In genomic region chr11:75299786-75300185, GRCm38 (mm10) we compare ENCODE assay signal across 19 mouse cellular contexts. TPM values are rescaled to one million over a fixed set of nuclear protein-coding genes. Genes with fewer than 3 reads are reported as not detected.
DNase-seq lines count a peak whose midpoint lies in the region; ATAC-seq lines count a peak whose summit lies in the region.
"Had no signal": no experiment of that assay in that cellular context is flagged by ENCODE, and none has a peak within 500 bp of the region (broad histone marks: within the 10 kb centered on the region; RNA-seq: fewer than 3 reads in every experiment).

No protein-coding gene starts in this region.

- H3K27ac ChIP-seq in embryonic facial prominence, embryonic 13.5 days = 0 out of 2 replicates have a peak overlapping the region, but pooled peaks have one; percentile 7
- no peak overlapping the region for H3K27ac ChIP-seq in embryonic facial prominence, embryonic 10.5 days (replicated peaks)
- H3K27ac ChIP-seq in midbrain, embryonic 13.5 days = peak overlapping the region; percentile 67
- no peak overlapping the region for H3K27ac ChIP-seq in midbrain, embryonic 10.5 days (replicated peaks)
- peak overlapping the region; percentile 68 for H3K27ac ChIP-seq in hindbrain, embryonic 15.5 days (replicated peaks)
- H3K27ac ChIP-seq in neural tube, embryonic 14.5 days (ENCODE audit: low read depth, low read length) = peak overlapping the region; percentile 64
- H3K27ac ChIP-seq: kidney, postnatal 0 days; limb, embryonic 15.5 days; stomach, embryonic 15.5 days had no signal

- no peak overlapping the region for H3K4me3 ChIP-seq in embryonic facial prominence, embryonic 13.5 days
- no peak overlapping the region for H3K4me3 ChIP-seq in embryonic facial prominence, embryonic 10.5 days
- H3K4me3 ChIP-seq in midbrain, embryonic 13.5 days (replicated peaks) = no peak overlapping the region
- no peak overlapping the region for H3K4me3 ChIP-seq in midbrain, embryonic 10.5 days
- no peak overlapping the region for H3K4me3 ChIP-seq in hindbrain, embryonic 15.5 days
- H3K4me3 ChIP-seq in neural tube, embryonic 14.5 days (ENCODE audit: low read depth, low read length) = no peak overlapping the region
- H3K4me3 ChIP-seq: limb, embryonic 15.5 days; stomach, embryonic 15.5 days had no signal

- intact Hi-C loops in left cerebral cortex, postnatal 4 days (cut with DNase I) = no loop called here

- DNase-seq in embryonic facial prominence, embryonic 10.5 days (ENCODE audit: low spot score) = no peak
- no peak for DNase-seq in midbrain, embryonic 10.5 days (ENCODE audit: low spot score)
- DNase-seq in left cerebral cortex, postnatal 4 days = no peak
- no peak for DNase-seq in gastrocnemius, postnatal 10 days
- DNase-seq: adrenal gland, postnatal 25 days; cerebellum, adult 11-12 months; cerebellum, postnatal 36 days; kidney, adult 18-20 months; right cerebral cortex, postnatal 14 days; thymus, adult 2 months had no signal

- H3K27me3 ChIP-seq in embryonic facial prominence, embryonic 13.5 days = peaks cover 6% of the 10 kb centered on the region; the same call in 1 of the 2 replicates
- no peaks in the 10 kb centered on the region for H3K27me3 ChIP-seq in embryonic facial prominence, embryonic 10.5 days (replicated peaks; ENCODE audit: low read depth, poor library complexity, severe bottlenecking)
- no peaks in the 10 kb centered on the region for H3K27me3 ChIP-seq in midbrain, embryonic 13.5 days
- H3K27me3 ChIP-seq in midbrain, embryonic 10.5 days (ENCODE audit: low read depth, poor library complexity, severe bottlenecking) = no peaks in the 10 kb centered on the region
- no peaks in the 10 kb centered on the region for H3K27me3 ChIP-seq in hindbrain, embryonic 15.5 days
- no peaks in the 10 kb centered on the region for H3K27me3 ChIP-seq in neural tube, embryonic 14.5 days (ENCODE audit: control insufficient read depth, insufficient read depth, low read length)
- H3K27me3 ChIP-seq: limb, embryonic 15.5 days; stomach, embryonic 15.5 days had no signal

- peaks cover 43% of the 10 kb centered on the region for H3K36me3 ChIP-seq in embryonic facial prominence, embryonic 13.5 days
- H3K36me3 ChIP-seq in embryonic facial prominence, embryonic 10.5 days (replicated peaks) = peaks cover 58% of the 10 kb centered on the region
- H3K36me3 ChIP-seq in midbrain, embryonic 13.5 days = peaks cover 22% of the 10 kb centered on the region
- peaks cover 55% of the 10 kb centered on the region for H3K36me3 ChIP-seq in midbrain, embryonic 10.5 days
- no peaks in the 10 kb centered on the region for H3K36me3 ChIP-seq in hindbrain, embryonic 15.5 days
- peaks cover 16% of the 10 kb centered on the region for H3K36me3 ChIP-seq in neural tube, embryonic 14.5 days (ENCODE audit: control insufficient read depth, insufficient read depth, low read length)

- ATAC-seq in embryonic facial prominence, embryonic 13.5 days (ENCODE audit: insufficient number of reproducible peaks, insufficient read depth, low FRiP score, low TSS enrichment, low read depth) = no peak
- ATAC-seq in midbrain, embryonic 13.5 days = no peak
- ATAC-seq in hindbrain, embryonic 15.5 days (ENCODE audit: low FRiP score, low read depth) = peak; percentile 56; the same call in 1 of the 2 replicates
- no peak for ATAC-seq in neural tube, embryonic 14.5 days (ENCODE audit: low read depth)
- ATAC-seq: CD4-positive, CD25-positive, alpha-beta regulatory T cell, adult 4 months; lung, postnatal 0 days had no signal

- H3K9me3 ChIP-seq in embryonic facial prominence, embryonic 13.5 days = no peaks in the 10 kb centered on the region
- no peaks in the 10 kb centered on the region for H3K9me3 ChIP-seq in embryonic facial prominence, embryonic 10.5 days
- no peaks in the 10 kb centered on the region for H3K9me3 ChIP-seq in midbrain, embryonic 13.5 days
- no peaks in the 10 kb centered on the region for H3K9me3 ChIP-seq in midbrain, embryonic 10.5 days (replicated peaks)
- H3K9me3 ChIP-seq in hindbrain, embryonic 15.5 days = no peaks in the 10 kb centered on the region
- H3K9me3 ChIP-seq in neural tube, embryonic 14.5 days (ENCODE audit: control insufficient read depth, low read length) = no peaks in the 10 kb centered on the region
- H3K9me3 ChIP-seq: limb, embryonic 15.5 days; stomach, embryonic 15.5 days had no signal

- H3K9ac ChIP-seq in embryonic facial prominence, embryonic 13.5 days = no peak overlapping the region
- no peak overlapping the region for H3K9ac ChIP-seq in midbrain, embryonic 13.5 days (replicated peaks)
- H3K9ac ChIP-seq in hindbrain, embryonic 15.5 days = no peak overlapping the region
- H3K9ac ChIP-seq in neural tube, embryonic 14.5 days (replicated peaks; ENCODE audit: low read depth, low read length) = 0 out of 2 replicates have a peak overlapping the region, but pooled peaks have one; percentile 7
- H3K9ac ChIP-seq: limb, embryonic 15.5 days; stomach, embryonic 15.5 days had no signal

- 68% methylated on average over 10 of the region's 10 CpGs for WGBS in embryonic facial prominence, embryonic 13.5 days
- 89% methylated on average over 10 of the region's 10 CpGs for WGBS in embryonic facial prominence, embryonic 10.5 days
- 47% methylated on average over 10 of the region's 10 CpGs for WGBS in midbrain, embryonic 13.5 days
- 89% methylated on average over 10 of the region's 10 CpGs for WGBS in midbrain, embryonic 10.5 days
- 32% methylated on average over 10 of the region's 10 CpGs for WGBS in hindbrain, embryonic 15.5 days
- 41% methylated on average over 10 of the region's 10 CpGs for WGBS in neural tube, embryonic 14.5 days

- H3K4me2 ChIP-seq in embryonic facial prominence, embryonic 13.5 days = no peak overlapping the region
- no peak overlapping the region for H3K4me2 ChIP-seq in midbrain, embryonic 13.5 days (replicated peaks)
- no peak overlapping the region for H3K4me2 ChIP-seq in hindbrain, embryonic 15.5 days
- no peak overlapping the region for H3K4me2 ChIP-seq in neural tube, embryonic 14.5 days (ENCODE audit: low read depth, low read length)
- H3K4me2 ChIP-seq: limb, embryonic 15.5 days; stomach, embryonic 15.5 days had no signal

- H3K4me1 ChIP-seq in embryonic facial prominence, embryonic 13.5 days = peaks cover 12% of the 10 kb centered on the region
- peaks cover 10% of the 10 kb centered on the region for H3K4me1 ChIP-seq in embryonic facial prominence, embryonic 10.5 days
- peaks cover 37% of the 10 kb centered on the region for H3K4me1 ChIP-seq in midbrain, embryonic 13.5 days (replicated peaks)
- 0 out of 2 replicates have a peak, but pooled peaks cover 6% of the 10 kb centered on the region for H3K4me1 ChIP-seq in midbrain, embryonic 10.5 days
- peaks cover 18% of the 10 kb centered on the region for H3K4me1 ChIP-seq in hindbrain, embryonic 15.5 days (replicated peaks)
- peaks cover 5% of the 10 kb centered on the region; the same call in 1 of the 2 replicates for H3K4me1 ChIP-seq in neural tube, embryonic 14.5 days (ENCODE audit: control insufficient read depth, insufficient read depth, low read length)
- H3K4me1 ChIP-seq: stomach, embryonic 15.5 days had no signal

RNA-seq across cellular contexts. Expression of gene Rpa1, which starts 48.3 kb away (rescaled TPM):
- polyA plus RNA-seq in embryonic facial prominence, embryonic 13.5 days (2015; fragmentation: Nextera tagmentation; extraction: Ambion mirVana) = 110 and 120 TPM in 2 replicates
- 192 and 201 TPM in 2 replicates for polyA plus RNA-seq in embryonic facial prominence, embryonic 10.5 days (2016; fragmentation: Nextera tagmentation; extraction: Ambion mirVana)
- 69.1 and 70.6 TPM in 2 replicates for polyA plus RNA-seq in midbrain, embryonic 13.5 days (2015; fragmentation: Nextera tagmentation; extraction: Ambion mirVana)
- polyA plus RNA-seq in midbrain, embryonic 10.5 days (2016; fragmentation: Nextera tagmentation; extraction: Ambion mirVana) = 179 and 197 TPM in 2 replicates
- polyA plus RNA-seq in hindbrain, embryonic 15.5 days (2015; fragmentation: Nextera tagmentation; extraction: Ambion mirVana) = 54.4 and 61.4 TPM in 2 replicates
- 41.4 and 46.5 TPM in 2 replicates for polyA plus RNA-seq in neural tube, embryonic 14.5 days (2014; fragmentation: Nextera tagmentation; extraction: Ambion mirVana)
- 10 to 100 TPM; 43.4 to 48.8 TPM for total RNA-seq in left cerebral cortex, postnatal 4 days (2021)
- 10 to 100 TPM; 56.8 to 59.3 TPM for total RNA-seq in gastrocnemius, postnatal 10 days (2021)

RNA-seq across cellular contexts. Expression of gene Smyd4, which starts 48.4 kb away (rescaled TPM):
- 15.6 and 19.8 TPM in 2 replicates for polyA plus RNA-seq in embryonic facial prominence, embryonic 13.5 days (2015; fragmentation: Nextera tagmentation; extraction: Ambion mirVana)
- 18.2 TPM in 2 replicates for polyA plus RNA-seq in embryonic facial prominence, embryonic 10.5 days (2016; fragmentation: Nextera tagmentation; extraction: Ambion mirVana)
- polyA plus RNA-seq in midbrain, embryonic 13.5 days (2015; fragmentation: Nextera tagmentation; extraction: Ambion mirVana) = 15.3 and 15.5 TPM in 2 replicates
- 17.5 and 19.5 TPM in 2 replicates for polyA plus RNA-seq in midbrain, embryonic 10.5 days (2016; fragmentation: Nextera tagmentation; extraction: Ambion mirVana)
- 15.6 and 16.8 TPM in 2 replicates for polyA plus RNA-seq in hindbrain, embryonic 15.5 days (2015; fragmentation: Nextera tagmentation; extraction: Ambion mirVana)
- 15.3 and 17.7 TPM in 2 replicates for polyA plus RNA-seq in neural tube, embryonic 14.5 days (2014; fragmentation: Nextera tagmentation; extraction: Ambion mirVana)
- 10 to 100 TPM; 18.9 to 19.1 TPM for total RNA-seq in left cerebral cortex, postnatal 4 days (2021)
- 1 to 10 TPM; 6.1 to 6.6 TPM for total RNA-seq in gastrocnemius, postnatal 10 days (2021)

Comparison
In these comparisons a context has a peak if more than half of its experiments do, and no peak if none do; other contexts are left out.
1. H3K27ac ChIP-seq: peak in embryonic facial prominence, embryonic 13.5 days (single experiment), midbrain, embryonic 13.5 days (single experiment), hindbrain, embryonic 15.5 days (single experiment) and neural tube, embryonic 14.5 days (single experiment); none in embryonic facial prominence, embryonic 10.5 days (single experiment) and midbrain, embryonic 10.5 days (single experiment).